Mouse (Mus musculus) urinary bladder, adult 18-20 months (tissue): ENCODE results near the gene S100a2.
A peak's percentile ranks its signal among the peaks of the same experiment; 100 is the strongest.

Experiments used
- DNase-seq, 2 experiments: peaks; one replicate each; pipeline ENCODE4 v3.0.0; 2022; ENCODE audit warnings: low spot score in 2 of 2, mixed read lengths in 2 of 2

Gene S100a2

DNA sequence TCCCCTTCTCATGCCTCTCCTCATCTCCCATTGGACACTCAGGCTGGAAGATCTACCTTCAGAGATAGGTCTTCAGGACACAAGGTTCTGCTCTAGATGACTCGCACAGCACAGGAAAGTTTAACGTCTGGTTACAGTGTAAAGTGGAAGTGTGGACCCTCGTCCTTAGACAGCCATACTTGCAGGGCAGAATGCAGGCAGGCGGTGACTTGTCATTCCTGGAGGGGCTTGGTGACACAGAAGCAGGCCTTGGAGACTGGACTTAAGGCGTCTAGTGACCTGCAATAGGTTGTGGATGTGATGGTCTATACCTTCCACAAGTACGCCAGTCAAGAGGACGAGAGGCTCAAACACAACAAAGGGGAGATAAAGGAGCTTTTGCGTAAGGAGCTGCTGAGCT, at the start of gene S100a2:
TSS of gene S100a2 (plus strand) at position 301 of the 400 bp plus-strand sequence.
- no peak for DNase-seq

DNA sequence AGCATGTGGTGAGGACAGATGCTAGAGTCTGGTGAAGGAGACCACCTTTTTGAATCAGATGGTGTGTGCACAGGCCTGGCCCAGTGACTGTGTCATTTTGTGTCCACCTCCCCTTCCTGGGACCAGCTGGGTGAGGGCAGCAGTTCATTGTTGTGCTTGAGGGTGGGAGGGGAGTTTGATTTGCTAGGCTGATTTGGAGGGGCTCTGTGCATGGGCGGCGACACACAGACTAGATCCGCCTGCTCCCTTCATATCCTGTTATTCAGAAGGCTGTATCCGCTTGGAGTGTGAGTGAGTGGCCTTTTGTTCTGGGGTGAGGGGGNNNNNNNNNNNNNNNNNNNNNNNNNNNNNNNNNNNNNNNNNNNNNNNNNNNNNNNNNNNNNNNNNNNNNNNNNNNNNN, 49.1 kb upstream of the S100a2 start:
- no peak for DNase-seq

DNA sequence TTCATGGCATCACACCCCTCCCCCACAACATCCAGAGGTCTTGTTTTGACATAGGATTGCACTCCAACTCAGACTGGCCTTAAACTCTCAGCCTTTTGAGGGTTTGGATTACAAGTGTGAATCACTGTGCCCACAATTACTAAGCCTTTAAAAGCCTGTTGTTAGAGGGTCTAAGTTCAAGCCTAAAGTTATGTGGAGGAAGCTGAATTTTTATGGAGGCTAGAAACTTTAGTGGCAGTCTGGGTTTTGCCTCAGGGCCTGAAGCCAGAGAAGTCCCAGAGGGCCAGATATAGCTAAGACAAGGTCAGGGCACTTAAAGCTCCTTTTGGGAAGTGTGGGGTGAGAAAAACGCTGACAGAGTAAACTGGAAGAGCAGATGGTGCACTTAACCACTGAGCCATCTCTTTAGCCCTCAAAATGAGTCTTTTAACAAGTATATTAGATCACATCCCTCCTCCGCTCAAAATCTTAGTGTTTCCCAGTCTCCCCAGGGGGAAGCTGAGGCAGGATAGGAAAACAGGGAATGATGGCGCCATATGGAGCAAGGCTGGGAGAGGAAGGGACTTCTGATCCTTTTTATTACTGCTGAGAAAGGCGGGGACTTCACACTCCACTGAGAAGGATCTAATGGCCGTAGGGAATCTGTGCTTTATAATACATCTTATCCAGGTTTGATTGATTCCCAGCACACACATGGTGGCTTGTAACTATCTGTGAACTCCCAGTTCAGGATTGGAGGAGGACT, 40.2 kb upstream of the S100a2 start:
- DNase-seq, result no peak

DNA sequence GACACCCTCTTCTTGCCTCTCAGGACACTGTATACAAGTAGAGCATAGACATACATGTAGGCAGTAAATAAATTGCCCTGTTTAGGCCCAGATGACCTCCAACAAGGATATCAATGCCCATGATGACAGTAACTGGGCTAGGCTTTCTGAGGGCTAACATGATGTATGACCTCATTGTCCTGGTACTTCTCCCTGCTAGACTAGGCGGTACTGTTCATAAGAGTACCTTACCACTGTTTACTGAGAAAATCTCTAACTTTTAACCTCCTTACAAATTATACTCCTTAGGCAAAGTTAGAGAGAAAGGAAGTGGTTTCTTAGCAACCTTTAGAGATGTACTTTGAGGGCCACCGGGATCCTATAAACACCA, 39.6 kb upstream of the S100a2 start:
- DNase-seq, result no peak

DNA sequence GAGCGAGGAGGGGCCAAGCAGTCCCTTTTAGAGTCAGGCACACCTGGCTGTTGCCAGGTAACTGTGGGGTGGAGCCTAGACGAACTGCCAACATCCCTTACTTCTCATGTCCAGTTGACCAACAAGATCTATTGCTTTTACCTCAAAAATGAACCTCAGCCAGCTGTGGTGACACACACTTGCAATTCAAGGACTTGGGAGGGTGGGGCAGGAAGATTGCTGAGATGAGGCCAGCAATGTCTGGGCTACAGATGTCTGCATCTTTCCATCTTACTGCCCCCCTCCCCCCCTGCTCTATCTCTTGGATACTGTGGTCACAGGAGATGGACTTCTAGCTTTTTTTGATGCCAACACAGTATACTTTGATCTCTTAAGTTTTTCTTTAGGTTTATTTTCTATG, 37.8 kb upstream of the S100a2 start:
- DNase-seq, result no peak

DNA sequence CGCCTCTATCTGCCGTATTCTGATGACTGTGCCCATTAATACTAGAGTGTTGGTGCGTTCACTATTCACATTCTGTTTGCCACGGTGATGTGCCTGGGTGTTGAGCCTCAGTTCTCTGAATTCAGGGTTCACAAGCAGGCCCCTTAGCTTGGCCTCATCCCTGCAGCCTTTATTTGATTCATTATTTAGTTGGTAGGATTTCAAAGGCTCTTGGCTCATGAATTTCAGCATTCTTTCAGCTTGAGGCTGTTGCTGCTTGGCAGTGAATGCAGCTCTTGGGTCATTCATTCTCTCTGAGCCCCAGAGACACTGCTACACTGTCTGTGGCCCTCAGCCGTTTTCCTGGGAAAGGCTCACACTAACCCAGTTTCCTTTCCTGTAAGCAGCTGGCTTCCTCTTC, 34.1 kb upstream of the S100a2 start:
- no peak for DNase-seq

DNA sequence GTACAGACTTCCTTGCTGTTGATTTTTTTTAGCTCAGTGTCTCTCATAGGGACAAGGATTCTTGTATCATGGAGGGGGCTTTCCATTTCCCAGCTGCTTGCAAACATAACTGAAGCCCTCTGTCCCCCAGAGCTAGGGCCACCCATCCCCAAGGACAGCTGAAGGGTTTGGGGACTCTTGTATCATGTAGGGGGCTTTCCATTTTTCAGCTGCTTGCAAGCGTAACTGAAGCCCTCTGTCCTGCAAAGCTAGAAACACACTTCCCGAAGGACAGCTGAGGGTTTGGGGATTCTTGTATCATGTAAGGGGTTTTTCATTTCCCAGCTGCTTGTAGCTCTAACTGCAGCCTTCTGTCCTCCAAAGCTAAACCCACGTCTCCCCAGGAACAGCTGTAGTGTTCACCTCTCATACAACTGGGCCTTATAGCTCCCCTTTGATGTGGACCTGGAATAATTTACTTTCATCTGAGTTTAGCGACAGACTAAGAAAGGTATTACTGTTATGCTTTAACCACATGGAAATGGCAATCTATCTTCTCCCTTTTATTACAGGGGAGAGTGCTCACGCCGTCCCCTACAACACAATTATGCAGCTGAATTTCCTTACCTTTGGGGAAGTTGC, 29.9 kb upstream of the S100a2 start, which contains the start of gene S100a3:
TSS of gene S100a3 (plus strand) at position 571 of the 621 bp plus-strand sequence.
- no peak for DNase-seq

DNA sequence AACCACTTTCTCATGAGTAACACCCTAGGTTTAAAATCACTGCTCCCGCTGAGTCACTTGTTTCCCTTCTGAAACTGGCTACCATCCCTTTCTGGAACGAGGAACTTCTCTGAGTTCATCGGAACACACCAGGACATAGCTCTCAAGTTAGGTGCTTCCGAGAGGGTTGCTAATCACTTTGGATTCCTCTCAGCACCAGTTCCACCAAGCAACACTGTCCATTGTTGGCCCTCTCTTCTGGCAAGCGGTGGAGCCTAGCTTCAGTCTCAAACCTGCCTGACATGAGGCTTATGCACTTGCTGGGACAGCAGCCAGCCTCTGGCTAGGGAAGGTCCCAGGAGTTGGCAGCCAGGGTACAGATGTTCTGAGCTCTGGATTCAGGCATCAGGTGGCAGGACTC, 15.4 kb upstream of the S100a2 start:
- DNase-seq, result peak in 1 of 2 experiments; percentile 33

DNA sequence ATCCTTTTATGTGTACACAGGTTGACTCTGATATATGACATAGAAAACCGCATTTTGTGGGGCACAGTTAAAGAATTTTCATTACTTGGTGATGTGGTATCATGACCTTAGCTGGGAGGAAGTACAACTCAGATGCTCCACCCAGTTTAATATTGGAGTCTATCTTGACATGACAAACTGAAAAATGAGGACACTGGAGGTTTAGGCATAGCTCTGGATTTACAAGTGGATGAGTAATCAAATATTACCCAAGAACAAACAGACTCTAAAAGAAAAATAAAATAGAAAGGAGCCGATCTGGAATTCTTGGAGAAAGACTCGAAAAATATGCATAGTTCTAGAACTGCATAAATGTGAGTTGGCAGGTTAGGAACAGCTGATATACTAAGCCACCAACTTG, 14.7 kb upstream of the S100a2 start:
- no peak for DNase-seq

DNA sequence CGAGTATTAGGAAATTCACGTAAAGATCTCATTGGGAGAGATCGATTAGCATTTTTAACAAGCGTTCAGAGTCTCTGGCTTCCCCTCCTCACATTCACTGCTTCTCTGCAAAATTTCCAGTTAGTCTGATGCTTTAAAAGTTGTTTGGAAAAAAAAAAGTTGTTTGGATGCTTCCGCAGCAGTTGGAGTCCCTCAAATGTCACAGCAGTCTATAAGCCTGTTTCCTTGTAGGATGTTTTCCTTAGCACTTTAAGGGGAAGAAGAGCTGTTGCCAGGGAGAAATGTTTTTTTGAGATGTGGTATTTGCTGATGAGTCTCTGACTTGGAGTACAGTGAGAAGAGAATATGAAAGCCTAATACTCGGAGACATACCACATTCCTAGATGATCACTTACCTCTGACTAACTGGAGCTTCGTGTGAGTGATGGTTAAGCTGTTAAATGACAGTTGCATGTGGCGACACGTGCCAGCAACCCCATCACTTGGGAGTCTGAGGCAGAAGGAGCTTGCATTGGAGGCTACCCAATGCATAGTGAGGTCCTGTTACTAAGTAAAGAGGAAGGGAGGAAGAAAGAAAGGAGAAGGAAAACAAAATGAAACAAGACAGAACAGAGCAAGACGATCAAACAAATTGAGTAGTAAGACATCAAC, 13.6 kb upstream of the S100a2 start:
- no peak for DNase-seq

DNA sequence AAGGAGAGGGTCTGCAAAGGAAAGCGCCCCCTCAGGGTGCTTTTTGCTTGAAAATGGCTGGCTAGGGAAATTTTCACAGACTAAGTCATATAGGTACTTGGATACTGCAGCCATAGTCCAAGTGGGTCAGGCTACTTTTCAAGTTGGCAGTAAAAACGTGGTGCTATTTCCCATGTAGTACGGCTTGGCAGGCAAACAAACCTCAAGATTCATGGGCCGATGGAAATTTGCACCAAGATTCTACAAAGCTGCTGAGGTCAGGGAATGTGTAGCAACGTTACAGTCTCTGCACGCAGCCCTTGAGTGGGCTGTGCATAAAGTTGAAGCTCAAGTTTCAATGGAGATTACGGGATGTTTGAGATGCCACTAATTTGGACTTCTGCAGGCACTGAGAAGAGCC, 10.6 kb upstream of the S100a2 start:
- no peak for DNase-seq

DNA sequence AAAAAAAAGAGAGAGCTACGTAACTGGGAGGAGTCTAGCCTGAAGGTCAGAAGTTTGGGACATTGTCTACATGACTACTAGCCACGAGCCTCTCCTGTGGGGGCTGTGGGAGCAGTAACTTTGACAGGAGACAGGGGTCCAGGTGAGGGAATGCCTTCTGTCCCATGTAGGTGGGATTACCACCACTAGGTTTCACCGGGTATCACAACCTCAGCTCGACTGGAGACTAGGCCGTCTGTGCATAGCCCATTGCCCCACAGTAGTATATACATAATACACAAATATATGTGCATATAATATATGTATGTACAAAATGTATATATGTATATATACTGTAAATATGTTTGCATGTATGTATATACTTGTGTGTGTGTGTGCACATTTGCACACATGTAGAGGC, 8.9 kb upstream of the S100a2 start:
- DNase-seq, result no peak

DNA sequence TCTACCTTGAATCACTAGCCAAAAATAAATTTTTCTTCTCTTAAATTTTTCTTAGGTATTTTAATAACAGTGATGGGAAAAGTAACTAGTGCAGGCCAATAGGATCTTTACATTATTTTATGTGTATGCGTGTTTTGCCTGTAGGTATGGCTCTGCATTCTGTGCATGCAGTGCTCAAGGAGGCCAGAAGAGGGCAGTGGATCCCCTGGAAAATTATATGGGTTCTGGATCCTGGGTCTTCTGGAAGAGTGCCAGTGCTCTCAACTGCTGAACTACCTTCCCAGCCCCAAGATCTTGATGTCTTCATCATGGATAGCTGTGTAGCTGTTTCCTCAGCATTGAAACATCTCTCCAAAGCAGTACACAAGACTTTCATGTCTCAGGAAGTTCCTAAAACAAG, 7.9 kb upstream of the S100a2 start:
- DNase-seq, result no peak

DNA sequence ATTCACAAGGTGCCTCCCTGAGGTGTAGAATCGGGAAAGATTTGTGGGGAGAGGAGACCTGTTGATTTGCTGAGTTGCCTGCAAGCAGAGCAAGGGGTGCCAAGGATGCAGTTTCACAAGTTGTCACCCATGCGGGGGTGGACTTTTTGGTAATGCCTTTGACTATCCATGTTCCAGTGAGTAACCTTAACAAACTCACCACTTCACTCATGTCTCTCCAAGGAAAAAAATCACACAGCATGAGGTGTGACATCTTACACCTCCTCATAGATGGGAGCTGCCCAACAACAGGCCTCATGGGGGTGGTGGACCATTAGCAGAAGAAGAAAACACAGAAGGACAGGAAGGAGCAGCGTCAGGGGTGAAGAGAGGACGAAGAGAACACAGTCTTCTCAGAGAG, 7.5 kb upstream of the S100a2 start:
- no peak for DNase-seq

DNA sequence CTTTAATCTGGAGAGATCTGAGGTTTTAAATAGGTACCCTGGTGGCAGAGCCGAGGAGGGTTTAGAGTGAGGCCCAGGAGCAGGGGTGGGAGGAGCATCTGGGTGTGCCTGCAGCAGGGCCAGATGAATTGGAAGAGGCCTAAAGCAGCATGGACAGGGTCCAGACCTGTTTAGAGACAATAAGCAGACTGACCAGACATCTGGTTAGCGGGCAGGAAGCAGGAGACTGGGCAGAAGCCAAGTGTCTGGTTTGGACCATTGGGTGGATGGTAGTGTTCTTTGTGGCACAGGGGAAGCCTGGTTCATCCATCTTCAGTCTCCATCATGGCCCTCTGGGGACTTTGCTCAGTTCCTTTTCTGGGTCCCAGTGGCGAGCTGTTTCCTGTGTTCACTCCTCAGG, 6.2 kb upstream of the S100a2 start:
- DNase-seq, result no peak

DNA sequence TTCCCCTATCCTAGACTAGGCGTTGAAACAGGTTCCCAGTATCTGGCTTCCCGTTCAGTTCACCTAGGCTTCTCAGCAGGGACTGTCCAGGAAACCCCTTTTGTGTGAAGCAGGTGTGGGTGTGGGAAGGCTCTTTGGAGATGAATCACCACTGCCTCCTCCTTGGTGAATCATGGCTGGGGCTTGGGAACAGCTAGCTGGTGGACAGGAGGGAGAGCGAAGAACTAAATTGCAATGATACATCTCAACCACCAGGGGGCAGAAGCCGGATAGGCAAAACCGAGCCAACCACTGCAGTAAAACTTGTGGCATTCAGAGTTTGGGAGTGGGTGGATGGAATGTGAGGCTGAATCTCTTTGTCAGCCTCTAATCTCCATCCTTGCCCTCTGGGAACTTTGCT, 4.5 kb upstream of the S100a2 start:
- peak in 1 of 2 experiments; percentile 79 for DNase-seq

DNA sequence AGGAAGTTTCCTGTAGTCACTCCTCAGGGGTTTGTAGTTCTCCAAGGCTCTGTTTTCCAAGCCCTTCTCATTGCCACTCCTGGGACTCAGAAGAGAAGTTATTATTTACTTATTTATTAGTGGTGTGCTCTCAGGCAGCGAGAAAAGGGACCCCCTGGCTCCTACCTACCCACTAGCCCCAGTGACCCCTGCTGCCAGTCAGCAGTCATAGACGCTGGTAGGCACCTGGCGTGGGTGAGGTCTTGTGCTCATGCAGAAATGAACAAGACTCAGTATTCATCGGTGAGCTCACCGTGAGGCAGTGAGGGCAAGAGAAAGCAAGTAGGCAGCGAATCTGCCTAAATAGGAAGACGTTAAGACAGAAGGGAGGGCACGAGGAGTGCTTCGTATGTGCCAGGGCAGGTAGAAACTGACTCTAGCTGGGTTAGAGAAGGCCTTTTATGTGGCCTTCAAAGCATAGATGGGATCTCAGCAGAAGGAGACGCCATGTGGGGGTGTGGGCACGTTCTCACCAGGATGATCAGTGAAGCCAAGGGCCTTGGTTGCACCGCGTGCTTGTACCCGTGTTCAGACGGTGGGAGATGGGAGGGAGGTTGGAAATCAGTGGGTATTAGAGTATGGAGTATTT, 3.9 kb upstream of the S100a2 start:
- DNase-seq, result peak in 1 of 2 experiments; percentile 45

DNA sequence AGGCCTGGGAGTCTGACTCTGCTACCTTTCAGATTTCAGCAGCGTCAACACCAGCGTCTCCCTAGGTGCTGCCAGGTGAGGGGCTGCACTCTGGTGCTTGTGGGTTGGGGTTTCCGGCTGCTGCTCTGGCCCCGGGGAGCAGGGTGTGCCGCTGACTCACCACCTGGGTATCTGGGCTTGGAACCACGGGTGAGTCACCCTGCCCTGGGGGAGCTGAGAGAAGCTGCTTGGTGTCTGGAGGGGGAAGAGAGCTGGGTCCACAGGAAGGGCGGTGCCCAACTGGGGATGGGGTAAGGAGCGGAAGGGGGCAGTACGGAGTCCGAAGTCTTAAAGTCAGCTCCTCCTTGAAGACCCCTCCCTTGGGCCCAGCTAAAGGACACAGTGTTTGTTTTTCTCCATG, 3.1 kb upstream of the S100a2 start:
- DNase-seq, result peak; percentile 86 to 95

DNA sequence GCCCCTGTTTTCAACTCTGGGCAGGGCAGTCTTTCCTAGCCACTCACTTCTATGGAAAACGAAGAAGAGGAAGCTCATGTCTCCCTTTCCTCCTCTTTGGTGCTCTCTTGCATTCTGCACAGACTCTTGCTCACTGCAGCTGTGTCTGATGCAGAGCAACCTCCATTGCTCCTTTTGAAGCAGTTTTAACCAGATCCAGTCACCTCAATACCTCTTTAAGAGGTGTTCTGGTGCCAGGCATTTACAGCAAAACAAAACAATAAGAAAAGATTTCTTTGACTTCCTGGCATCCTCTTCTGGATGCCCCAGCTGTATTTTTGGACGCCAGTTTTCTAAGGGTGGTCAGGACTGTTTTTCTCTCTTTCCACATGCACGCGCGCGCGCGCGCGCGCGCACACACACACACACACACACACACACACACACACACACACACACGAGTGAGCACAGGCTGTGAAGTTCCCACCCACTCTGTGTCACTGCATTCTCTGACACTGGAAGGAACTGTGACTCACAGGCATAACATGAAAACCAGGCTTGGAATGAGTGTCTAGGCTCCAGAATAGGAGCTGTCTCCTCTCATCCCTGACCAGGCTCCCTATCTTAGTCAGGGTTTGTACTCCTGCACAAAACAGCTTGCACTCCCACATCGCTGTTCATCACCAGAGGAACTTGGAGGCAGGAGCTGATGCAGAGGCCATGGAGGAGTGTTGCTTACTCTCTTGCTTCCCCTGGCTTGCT, 2.5 kb upstream of the S100a2 start:
- peak in 1 of 2 experiments; percentile 21 for DNase-seq

DNA sequence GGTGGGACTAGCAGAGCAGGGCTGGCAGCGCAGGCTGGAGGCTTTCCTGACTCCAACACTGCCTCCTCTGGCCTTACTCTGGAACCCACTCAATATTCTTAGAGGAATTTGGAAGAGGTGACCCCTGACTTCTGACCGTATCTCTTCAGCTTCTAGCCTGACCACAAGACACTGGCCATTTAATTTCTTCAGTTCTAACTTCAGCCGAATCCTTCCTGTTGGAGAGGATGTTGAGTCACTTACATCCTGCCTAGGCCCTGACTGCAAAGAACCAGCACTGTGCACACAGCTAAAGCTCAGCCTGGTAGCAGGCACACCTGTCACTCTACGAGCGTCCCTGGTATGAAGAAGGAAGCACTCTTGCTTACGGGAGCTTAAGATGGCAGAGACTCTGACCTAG, 657 bp upstream of the S100a2 start:
- no peak for DNase-seq

DNA sequence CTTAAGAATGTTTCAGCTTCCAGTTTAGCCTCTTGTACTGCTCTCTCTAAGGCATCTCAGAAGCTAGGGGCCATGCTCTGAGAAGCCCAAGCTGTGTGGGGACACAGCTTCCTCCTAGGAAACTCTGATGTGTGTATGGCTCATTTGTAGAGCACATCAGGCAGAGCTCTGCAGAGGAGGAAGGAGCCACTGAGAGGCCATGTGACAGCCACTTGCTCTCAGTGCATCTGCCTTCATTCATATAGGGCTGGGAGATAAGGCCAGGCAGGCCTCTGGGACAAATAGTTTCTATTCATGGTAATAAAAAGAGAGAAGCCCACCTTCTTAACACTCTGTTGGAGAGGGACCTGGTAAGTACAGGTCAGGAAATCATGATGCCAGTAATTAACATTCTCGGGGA, 4.4 kb downstream of the S100a2 start:
- no peak for DNase-seq

DNA sequence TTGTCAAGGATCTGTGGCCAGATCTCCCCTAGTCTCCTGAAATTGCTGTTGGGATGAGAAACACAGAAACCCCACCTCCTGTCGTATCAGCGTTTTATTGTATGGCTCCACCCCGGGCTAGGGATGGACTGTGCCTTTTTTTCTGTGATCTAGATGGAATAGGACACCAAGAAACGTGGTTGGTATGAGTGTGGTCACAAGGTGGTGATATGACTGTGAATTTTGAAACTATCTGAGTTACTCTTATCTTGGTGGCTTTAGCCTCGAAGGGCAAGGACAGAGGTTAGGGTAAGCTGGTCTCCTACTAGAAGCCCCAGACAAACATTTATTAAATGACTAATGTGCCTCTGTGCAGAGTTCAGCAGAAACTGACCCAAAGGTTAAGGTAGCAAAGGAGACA, 5.5 kb downstream of the S100a2 start:
- DNase-seq, result no peak
